Mouse (Mus musculus) hindlimb bud, embryonic 11.5 days (tissue): ENCODE results near the gene Dact2.

Experiments used
- DNase-seq: peaks from one replicate; pipeline ENCODE4 v3.0.0-alpha.2; 2012; ENCODE audit warnings: low read depth, low spot score; ENCODE audit errors: extremely low spot score

The Dact2 gene

GRCm38 (mm10) chr17:14177018-14177417, 27.1 kb downstream of the Dact2 start:
- DNase-seq = no peak

DNA sequence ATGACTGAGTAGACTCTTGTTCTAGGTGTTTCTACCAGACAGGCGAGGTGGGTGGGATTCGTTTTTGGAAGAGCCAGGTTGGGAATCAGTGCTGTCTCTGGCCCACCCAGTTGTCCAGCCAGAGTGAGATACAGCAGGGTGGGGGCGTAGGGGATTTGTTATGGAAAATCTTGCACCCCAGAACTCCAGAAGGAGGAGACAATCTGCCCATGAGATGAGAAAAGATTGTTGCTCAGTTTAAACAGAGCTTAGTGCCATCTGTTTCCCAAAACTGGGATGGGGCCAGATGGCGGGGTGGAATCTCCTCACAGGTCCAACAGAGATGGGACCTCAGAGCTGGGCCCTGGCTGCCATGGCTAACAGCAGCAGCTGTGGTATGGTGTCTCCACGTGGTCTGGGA, 28.4 kb downstream of the Dact2 start:
- DNase-seq = no peak

DNA sequence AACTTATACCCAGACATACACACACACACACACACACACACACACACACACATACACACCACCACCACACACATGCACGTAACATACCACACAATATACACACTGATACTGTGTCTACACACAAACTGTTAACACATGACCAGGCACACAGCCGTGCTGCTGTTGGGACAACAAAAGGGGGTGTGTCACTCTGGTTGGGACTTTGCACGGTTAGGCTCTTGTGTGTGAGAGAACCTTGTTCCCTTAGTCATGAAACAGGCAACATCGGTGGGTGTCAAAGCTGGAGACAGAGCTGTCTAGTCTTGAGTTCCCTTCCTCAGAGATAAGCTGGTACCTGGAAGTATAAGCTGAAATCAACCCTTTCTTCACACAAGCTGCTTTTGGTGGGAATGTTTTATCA, 29.1 kb downstream of the Dact2 start:
- no peak for DNase-seq

DNA sequence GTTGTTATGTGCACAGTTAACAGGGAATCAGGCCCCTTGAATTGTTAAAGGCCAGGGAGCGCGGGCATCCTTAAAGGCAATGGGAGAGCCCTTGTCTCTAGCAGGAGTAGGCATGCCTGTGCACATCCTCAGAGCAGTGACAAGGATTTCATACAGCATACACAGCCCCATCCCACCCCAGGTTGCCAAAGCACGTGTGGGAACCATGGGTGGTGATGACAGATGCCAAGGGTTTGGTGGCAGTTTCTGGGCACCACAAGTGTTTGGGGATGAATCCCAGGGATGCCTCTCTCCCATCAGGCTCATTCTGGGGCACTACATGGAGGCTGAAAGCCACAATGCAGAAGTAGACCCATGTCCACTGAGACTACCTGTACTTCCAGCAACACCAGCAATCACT, 29.7 kb downstream of the Dact2 start:
- no peak for DNase-seq

- DNase-seq = no peak
Observed at GRCm38 (mm10) chr17:14173459-14173858, 30.6 kb downstream of the Dact2 start.

GRCm38 (mm10) chr17:14172731-14173130, 31.4 kb downstream of the Dact2 start:
- no peak for DNase-seq

GRCm38 (mm10) chr17:14172184-14172583, 31.9 kb downstream of the Dact2 start:
- no peak for DNase-seq

DNA sequence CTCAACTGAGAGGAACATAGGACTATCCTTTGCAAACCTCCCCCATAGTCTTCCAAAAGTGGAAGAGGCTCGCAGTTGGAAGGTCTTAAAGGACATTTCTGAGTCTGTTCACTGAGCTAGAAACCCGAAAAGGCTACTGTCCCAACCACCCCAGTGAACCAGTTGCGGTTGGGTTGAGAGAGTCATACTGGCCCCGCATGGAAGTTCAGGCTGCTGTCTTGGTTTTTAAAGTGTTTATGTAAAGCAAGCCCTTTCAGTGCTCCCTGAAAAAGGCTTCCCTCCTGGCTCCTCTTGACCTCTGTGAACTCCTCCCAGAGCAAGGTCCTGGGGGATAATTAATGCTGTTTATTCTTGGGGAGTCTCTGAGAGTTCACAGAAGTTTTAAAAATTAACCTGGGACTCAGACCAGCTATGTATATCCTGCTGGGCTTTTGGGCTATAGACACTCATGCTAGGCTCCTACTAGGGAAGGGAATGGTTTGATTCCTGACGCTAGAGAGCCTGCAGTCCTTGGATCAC, 33.1 kb downstream of the Dact2 start:
- no peak for DNase-seq

DNA sequence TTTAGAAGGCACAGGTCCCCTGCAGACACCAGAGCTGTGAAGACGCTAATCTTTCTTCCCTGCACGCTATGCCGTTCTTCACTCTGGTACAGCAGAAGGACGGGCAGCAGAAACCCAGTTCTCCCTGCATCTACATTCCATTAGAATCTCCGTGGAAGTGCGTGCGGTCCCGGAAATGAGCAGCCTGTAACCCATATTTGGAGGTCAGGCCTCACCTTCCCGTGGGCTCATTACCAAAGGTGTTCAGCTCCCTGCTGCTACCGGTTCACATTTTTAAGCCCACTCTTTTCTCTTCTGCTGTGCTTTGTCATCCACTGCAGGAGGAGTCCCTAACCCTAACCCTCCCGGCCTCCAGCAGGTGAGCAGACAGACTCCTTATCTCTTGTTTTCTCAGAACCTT, 34.7 kb downstream of the Dact2 start:
- DNase-seq = no peak

DNA sequence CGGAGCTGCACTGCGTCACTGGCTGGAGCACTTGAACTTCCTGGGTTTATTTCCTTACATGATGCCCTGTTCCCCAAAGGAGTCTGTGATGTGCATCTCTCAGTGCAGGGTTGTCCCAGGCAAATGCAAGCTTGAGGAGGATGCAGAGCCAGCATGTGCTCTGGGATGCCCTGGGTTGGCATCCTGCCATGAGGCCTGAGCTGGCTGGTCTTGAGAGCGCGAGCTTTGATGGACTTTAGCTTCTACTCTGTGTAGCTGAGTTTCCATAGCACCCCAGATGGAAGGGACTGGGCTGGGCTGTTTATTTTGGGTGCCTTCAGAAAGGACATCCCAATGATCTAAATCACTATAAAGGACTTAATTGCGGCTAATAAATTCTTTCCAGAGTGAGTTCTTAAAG, 36.5 kb downstream of the Dact2 start:
- no peak for DNase-seq

DNA sequence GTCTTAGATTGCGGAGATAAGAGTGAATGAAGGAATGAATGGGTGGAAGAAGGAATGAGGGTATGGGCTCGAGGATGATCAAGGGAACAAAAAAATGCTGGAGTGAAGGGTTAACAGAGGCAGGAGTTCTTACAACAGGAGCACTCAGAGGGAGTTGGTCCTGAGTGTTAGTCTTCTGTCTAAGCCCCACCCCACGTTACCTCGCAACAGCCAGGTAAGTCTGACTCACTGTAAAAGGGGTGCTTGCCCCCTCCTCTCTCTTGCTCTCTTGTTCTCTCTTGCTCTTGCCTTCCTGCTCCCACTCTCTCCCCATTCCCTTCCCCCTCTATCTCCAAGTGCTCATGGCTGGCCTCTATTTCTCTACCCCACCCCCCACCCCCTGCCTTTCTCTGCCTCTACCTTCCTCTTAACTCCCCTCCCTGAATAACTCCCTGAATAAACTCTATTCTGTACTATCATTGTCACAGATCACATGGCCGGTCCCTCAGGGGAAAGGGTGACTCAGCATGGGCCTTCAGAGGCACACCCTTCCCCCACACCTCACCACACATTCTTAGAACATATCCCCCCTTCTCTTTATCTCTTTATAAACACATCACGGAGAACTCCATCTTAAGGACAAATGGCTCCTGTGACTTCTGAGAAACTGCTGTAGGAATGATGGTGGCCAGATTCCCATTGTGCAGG, 37.2 kb downstream of the Dact2 start:
- DNase-seq = no peak

DNA sequence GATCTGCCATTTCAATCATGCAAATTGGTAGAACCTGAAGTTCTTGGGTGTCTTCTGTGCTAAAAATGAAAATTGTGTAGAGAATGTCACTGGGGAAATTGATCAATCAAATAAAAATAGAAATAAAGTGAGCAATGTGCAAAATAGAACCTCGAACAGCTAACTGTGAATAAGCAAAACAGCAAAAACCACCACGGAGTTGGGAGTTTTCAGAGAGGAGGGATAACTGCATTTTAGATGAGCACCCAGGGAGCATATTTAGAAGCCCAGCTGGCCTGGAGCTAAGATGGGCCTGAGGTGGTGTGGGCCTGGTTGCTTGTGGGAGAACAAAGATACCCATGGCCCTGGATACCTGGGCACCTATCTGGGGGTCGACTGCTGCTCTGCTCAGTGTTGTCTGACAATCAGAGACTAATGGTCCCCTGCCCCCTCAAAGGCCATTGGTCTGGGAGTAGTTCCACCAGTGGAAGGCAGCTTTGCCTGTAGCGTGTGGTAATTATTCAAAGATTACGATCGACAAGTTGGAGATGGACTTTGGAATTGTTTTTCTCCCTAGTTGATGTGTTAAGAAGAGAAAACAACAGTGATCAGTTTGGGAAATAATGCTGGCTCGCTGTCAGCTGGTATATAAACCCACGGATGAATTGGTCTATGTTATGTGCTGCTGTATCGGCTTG, 38.0 kb downstream of the Dact2 start:
- no peak for DNase-seq

- DNase-seq = no peak
Observed at GRCm38 (mm10) chr17:14165332-14165876, 38.7 kb downstream of the Dact2 start.

- DNase-seq = no peak
Observed at GRCm38 (mm10) chr17:14160846-14161245, 43.3 kb downstream of the Dact2 start.

- DNase-seq = no peak
Observed at GRCm38 (mm10) chr17:14157779-14158195, 46.3 kb downstream of the Dact2 start.
